Mouse (Mus musculus) MEL (cell line): ENCODE measurements around the gene Mau2. TPM values are rescaled to one million over a fixed set of nuclear protein-coding genes. Genes with fewer than 3 reads are reported as not detected.
"Not testable (repeated sequence)": the region's sequence is repeated elsewhere in the genome, so short reads cannot be mapped to it uniquely, and the experiment has no call there.

Experiments used
- DNase-seq: peaks from one replicate; pipeline ENCODE4 v3.0.0; 2011; ENCODE audit warnings: low read depth, low spot score
- H3K27ac ChIP-seq: 2 replicates; pipeline ENCODE4 v1.5.1; 2012; ENCODE audit warnings: low read depth, mild to moderate bottlenecking, control low read depth, low read length, moderate library complexity; ENCODE audit not compliant: control insufficient read depth
- H3K27me3 ChIP-seq, 2 experiments: fragments of 150-350 bp in 1 of 2; sonication (generic) in 1 of 2; 2 replicates each; pipeline ENCODE4 v1.6.1; 2012; ENCODE audit warnings: low read length in 2 of 2, mild to moderate bottlenecking in 2 of 2, improper control_type of control experiment in 1 of 2, moderate library complexity in 1 of 2; ENCODE audit not compliant: insufficient read depth in 2 of 2, control insufficient read depth in 1 of 2
- H3K36me3 ChIP-seq, 2 experiments: 2 replicates each; pipeline ENCODE4 v1.6.1; 2012 to 2014; ENCODE audit warnings: low read length in 2 of 2, improper control_type of control experiment in 1 of 2, inconsistent platforms in 1 of 2, mild to moderate bottlenecking in 1 of 2; ENCODE audit not compliant: insufficient read depth in 2 of 2, control insufficient read depth in 1 of 2
- H3K4me1 ChIP-seq, 2 experiments: fragments of 150-350 bp in 1 of 2; sonication (generic) in 1 of 2; 2 replicates each; pipeline ENCODE4 v1.6.1; 2012; ENCODE audit warnings: low read length in 2 of 2, improper control_type of control experiment in 1 of 2, mild to moderate bottlenecking in 1 of 2; ENCODE audit not compliant: insufficient read depth in 2 of 2, control insufficient read depth in 1 of 2
- H3K4me3 ChIP-seq, 2 experiments: fragments of 150-350 bp in 1 of 2; sonication (generic) in 1 of 2; 2 replicates each; pipeline ENCODE4 v1.5.1; 2012; ENCODE audit warnings: low read depth in 2 of 2, low read length in 2 of 2, mild to moderate bottlenecking in 2 of 2, moderate library complexity in 2 of 2, control low read depth in 1 of 2, improper control_type of control experiment in 1 of 2; ENCODE audit not compliant: control insufficient read depth in 1 of 2, insufficient read depth in 1 of 2
- H3K79me2 ChIP-seq: 2 replicates; pipeline ENCODE4 v1.6.1; 2012; ENCODE audit warnings: mild to moderate bottlenecking, low read length, moderate library complexity; ENCODE audit not compliant: control insufficient read depth, poor library complexity, insufficient read depth
- H3K9ac ChIP-seq: 2 replicates; pipeline ENCODE4 v1.6.1; 2012; ENCODE audit warnings: low read depth, mild to moderate bottlenecking, control low read depth, low read length, moderate library complexity; ENCODE audit not compliant: control insufficient read depth, poor library complexity, severe bottlenecking
- H3K9me3 ChIP-seq: fragments of 150-350 bp; sonication (generic); replicated peaks from 2 replicates; pipeline ENCODE4 v1.6.1; 2012; ENCODE audit warnings: mild to moderate bottlenecking, low read length, improper control_type of control experiment, moderate library complexity; ENCODE audit not compliant: insufficient read depth
- CHD2 ChIP-seq: IDR thresholded peaks from 2 replicates; pipeline ENCODE4 v1.6.1; 2011; ENCODE audit warnings: low read length, improper control_type of control experiment
- CTCF ChIP-seq, 3 experiments: IDR thresholded peaks in 2 of 3; conservative IDR thresholded peaks in 1 of 3; 2 replicates each; pipeline ENCODE4 v1.5.1; 2011 to 2012; ENCODE audit warnings: low read length in 3 of 3, low read depth in 2 of 3, mild to moderate bottlenecking in 2 of 3, improper control_type of control experiment in 1 of 3, inconsistent platforms in 1 of 3, mixed read lengths in 1 of 3, moderate library complexity in 1 of 3; ENCODE audit not compliant: control insufficient read depth in 1 of 3, insufficient read depth in 1 of 3, poor library complexity in 1 of 3, severe bottlenecking in 1 of 3
- E2F4 ChIP-seq: IDR thresholded peaks from 2 replicates; pipeline ENCODE4 v1.6.1; 2011; ENCODE audit warnings: low read depth, low read length, improper control_type of control experiment, borderline replicate concordance
- GABPA ChIP-seq: IDR thresholded peaks from 2 replicates; pipeline ENCODE4 v1.6.1; 2012; ENCODE audit warnings: low read depth, mild to moderate bottlenecking, inconsistent platforms, low read length, improper control_type of control experiment, moderate library complexity
- KAT2A ChIP-seq: conservative IDR thresholded peaks from 2 replicates; pipeline ENCODE4 v1.6.1; 2012; ENCODE audit warnings: low read depth, low read length, improper control_type of control experiment, inconsistent platforms
- MEF2A ChIP-seq: IDR thresholded peaks from 2 replicates; pipeline ENCODE4 v1.6.1; 2014; ENCODE audit warnings: low read depth, mild to moderate bottlenecking, inconsistent platforms, low read length, improper control_type of control experiment; ENCODE audit not compliant: poor library complexity, insufficient replicate concordance, severe bottlenecking; ENCODE audit errors: extremely low read depth
- MYB ChIP-seq: IDR thresholded peaks from 2 replicates; pipeline ENCODE4 v1.6.1; 2011; ENCODE audit warnings: mild to moderate bottlenecking, low read depth, low read length, improper control_type of control experiment
- NRF1 ChIP-seq: IDR thresholded peaks from 2 replicates; pipeline ENCODE4 v1.6.1; 2014; ENCODE audit warnings: low read depth, mild to moderate bottlenecking, inconsistent platforms, low read length, improper control_type of control experiment, moderate library complexity; ENCODE audit not compliant: poor library complexity, insufficient read depth, severe bottlenecking
- POLR2A ChIP-seq, 2 experiments: IDR thresholded peaks; 2 replicates each; pipeline ENCODE4 v1.6.1; 2011 to 2012; ENCODE audit warnings: low read length in 2 of 2, mild to moderate bottlenecking in 2 of 2, control low read depth in 1 of 2, improper control_type of control experiment in 1 of 2, low read depth in 1 of 2, moderate library complexity in 1 of 2; ENCODE audit not compliant: control insufficient read depth in 1 of 2, insufficient read depth in 1 of 2, poor library complexity in 1 of 2
- POLR2AphosphoS5 ChIP-seq: IDR thresholded peaks from 2 replicates; pipeline ENCODE4 v1.6.1; 2012; ENCODE audit warnings: low read depth, borderline replicate concordance, mild to moderate bottlenecking, inconsistent platforms, low read length, moderate library complexity, mixed read lengths
- RAD21 ChIP-seq: IDR thresholded peaks from 2 replicates; pipeline ENCODE4 v1.6.1; 2011; ENCODE audit warnings: mild to moderate bottlenecking, low read depth, low read length, improper control_type of control experiment
- SIN3A ChIP-seq: IDR thresholded peaks from 2 replicates; pipeline ENCODE4 v1.6.1; 2012; ENCODE audit warnings: low read length, improper control_type of control experiment, inconsistent platforms
- SMC3 ChIP-seq: IDR thresholded peaks from 2 replicates; pipeline ENCODE4 v1.6.1; 2011; ENCODE audit warnings: low read depth, low read length, improper control_type of control experiment
- TBP ChIP-seq: IDR thresholded peaks from 2 replicates; pipeline ENCODE4 v1.8.0; 2011; ENCODE audit warnings: low read depth, low read length, improper control_type of control experiment
- UBTF ChIP-seq: IDR thresholded peaks from 2 replicates; pipeline ENCODE4 v1.6.1; 2012; ENCODE audit warnings: low read depth, mild to moderate bottlenecking, inconsistent platforms, low read length, improper control_type of control experiment, moderate library complexity, borderline replicate concordance; ENCODE audit not compliant: insufficient read depth
- USF2 ChIP-seq, 2 experiments: IDR thresholded peaks; 2 replicates each; pipeline ENCODE4 v1.6.1; 2011 to 2012; ENCODE audit warnings: improper control_type of control experiment in 2 of 2, low read length in 2 of 2, borderline replicate concordance in 1 of 2, inconsistent platforms in 1 of 2, low read depth in 1 of 2, mild to moderate bottlenecking in 1 of 2; ENCODE audit not compliant: insufficient read depth in 1 of 2
- ZKSCAN1 ChIP-seq: IDR thresholded peaks from 2 replicates; pipeline ENCODE4 v1.6.1; 2012; ENCODE audit warnings: low read depth, mild to moderate bottlenecking, inconsistent platforms, low read length, improper control_type of control experiment, moderate library complexity
- ZMIZ1 ChIP-seq: IDR thresholded peaks from 2 replicates; pipeline ENCODE4 v1.6.1; 2012; ENCODE audit warnings: low read depth, mild to moderate bottlenecking, inconsistent platforms, low read length, improper control_type of control experiment, moderate library complexity
- ZNF384 ChIP-seq: IDR thresholded peaks from 2 replicates; pipeline ENCODE4 v1.6.1; 2012; ENCODE audit warnings: low read depth, mild to moderate bottlenecking, inconsistent platforms, low read length, improper control_type of control experiment
- polyA plus RNA-seq, 2 experiments: library from polyadenylated mRNA; stranded (reverse) in 1 of 2; unstranded in 1 of 2; fragments of >175 nt in 1 of 2; fragments of >200 nt in 1 of 2; gene quantifications; 2 replicates each; pipeline versions ENCODE4 v1.2.1 to v1.2.4; 2012; ENCODE audit warnings: low replicate concordance in 2 of 2, low read depth in 1 of 2; ENCODE audit not compliant: insufficient read length in 2 of 2, insufficient read depth in 1 of 2, missing spikeins in 1 of 2
- total RNA-seq: library from RNA; depleted of rRNA; stranded (reverse); fragments of 300-350 nt; gene quantifications from 2 replicates; pipeline ENCODE4 v1.2.3, GENCODE M21; 2012

The Mau2 gene
- total and polyA plus RNA-seq, 3 experiments: 39.2 to 43.4 TPM; not detected in 1

GRCm38 (mm10) chr8:70057721-70058120, 15.2 kb upstream of the Mau2 start:
- TF ChIP-seq GABPA: no peak
- no peak for TF ChIP-seq RAD21
- no peak for TF ChIP-seq MYB
- no peak for TF ChIP-seq POLR2A (IDR thresholded peaks at IDR 0.05; ENCODE audit: control insufficient read depth in 1 of 2, insufficient read depth in 1 of 2, low read depth in 1 of 2, low read length in 2 of 2, poor library complexity in 1 of 2)
- TF ChIP-seq KAT2A: no peak
- no peak for TF ChIP-seq CHD2
- TF ChIP-seq ZMIZ1: no peak
- TF ChIP-seq SMC3: no peak
- TF ChIP-seq ZKSCAN1: no peak
- TF ChIP-seq ZNF384: no peak
- no peak for TF ChIP-seq UBTF
- TF ChIP-seq E2F4: no peak
- TF ChIP-seq SIN3A: no peak
- no peak for TF ChIP-seq TBP
- TF ChIP-seq NRF1: no peak
- no peak for TF ChIP-seq MEF2A
- no peak for TF ChIP-seq POLR2AphosphoS5
- no peak for TF ChIP-seq USF2 (IDR thresholded peaks at IDR 0.05; ENCODE audit: borderline replicate concordance in 1 of 2, insufficient read depth in 1 of 2, low read depth in 1 of 2, low read length in 2 of 2)
- Histone ChIP-seq H3K36me3 (peaks cover 0 to 6% of the 10 kb centered on the region in 2 experiments; a peak in 1 of 4 replicates), H3K4me3 (no peak overlapping the region), H3K27ac (no peak overlapping the region), H3K9ac (no peak overlapping the region), H3K27me3 (no peaks in the 10 kb centered on the region), H3K79me2 (no peaks in the 10 kb centered on the region), H3K4me1 (no peaks in the 10 kb centered on the region), H3K9me3 (no peaks in the 10 kb centered on the region)
- DNase-seq: no peak

GRCm38 (mm10) chr8:70050434-70050833, 7.9 kb upstream of the Mau2 start:
- Histone ChIP-seq H3K79me2 (peaks cover 11% of the 10 kb centered on the region; the same call in 1 of the 2 replicates), H3K36me3 (peaks cover 0 to 15% of the 10 kb centered on the region in 2 experiments; a peak in 2 of 4 replicates)
- TF ChIP-seq ZNF384 (peak; percentile 82), SMC3 (0 out of 2 replicates have a peak, but pooled peaks have one; percentile 23), CTCF (IDR thresholded peaks at IDR 0.05 in 2 of 3, conservative IDR thresholded peaks at IDR 0.05 in 1 of 3; ENCODE audit: control insufficient read depth in 1 of 3, insufficient read depth in 1 of 3, low read depth in 2 of 3, low read length in 3 of 3, poor library complexity in 1 of 3, severe bottlenecking in 1 of 3) (peak in 1 of 3 experiments; percentile 34; a peak in 2 of 6 replicates), RAD21 (peak; percentile 11)
- H3K27ac ChIP-seq, H3K9ac ChIP-seq, H3K27me3 ChIP-seq, H3K9me3 ChIP-seq, H3K4me1 ChIP-seq, H3K4me3 ChIP-seq: not testable (repeated sequence)
- peak; percentile 16 for DNase-seq
